Mouse (Mus musculus) bone marrow macrophage, adult 2 months (primary cell): ENCODE results near the gene Sart1.

ENCODE experiments used
- CTCF ChIP-seq: IDR thresholded peaks from 2 replicates; pipeline ENCODE4 v1.5.1; 2012; ENCODE audit warnings: low read depth, mild to moderate bottlenecking, low read length, moderate library complexity
- POLR2A ChIP-seq: IDR thresholded peaks from 2 replicates; pipeline ENCODE4 v1.6.1; 2012; ENCODE audit warnings: mild to moderate bottlenecking, low read depth, low read length, borderline replicate concordance

- TF ChIP-seq POLR2A (no peak), CTCF (no peak)
Measured at GRCm38 (mm10) chr19:5374748-5375147, 13.8 kb downstream of the Sart1 start.
